Mouse (Mus musculus) CH12.LX (cell line): ENCODE results near the gene Cep104. TPM values are rescaled to one million over a fixed set of nuclear protein-coding genes. Genes with fewer than 3 reads are reported as not detected.

Experiments
- DNase-seq: peaks from one replicate; pipeline ENCODE4 v3.0.0-alpha.2; 2013; ENCODE audit errors: extremely low read depth
- H3K27ac ChIP-seq: 2 replicates; pipeline ENCODE4 v1.5.1; 2012; ENCODE audit warnings: low read depth, mild to moderate bottlenecking, control low read depth, moderate library complexity; ENCODE audit not compliant: insufficient read depth
- H3K27me3 ChIP-seq: replicated peaks from 2 replicates; pipeline ENCODE3; 2012; ENCODE audit warnings: inconsistent platforms
- H3K36me3 ChIP-seq, 2 experiments: replicated peaks in 1 of 2; 2 replicates each; pipeline versions ENCODE3 to v1.6.1; 2012; ENCODE audit warnings: inconsistent platforms in 1 of 2, low read length in 1 of 2, mild to moderate bottlenecking in 1 of 2, mixed read lengths in 1 of 2, moderate library complexity in 1 of 2; ENCODE audit not compliant: control insufficient read depth in 1 of 2, insufficient read depth in 1 of 2
- H3K4me1 ChIP-seq, 2 experiments: 2 replicates each; pipeline ENCODE4 v1.6.1; 2012; ENCODE audit warnings: inconsistent platforms in 1 of 2, moderate library complexity in 1 of 2; ENCODE audit not compliant: insufficient read depth in 2 of 2, control insufficient read depth in 1 of 2
- H3K4me2 ChIP-seq: 2 replicates; pipeline ENCODE4 v1.6.1; 2012; ENCODE audit warnings: low read depth, mild to moderate bottlenecking, control low read depth; ENCODE audit not compliant: poor library complexity, insufficient read depth, severe bottlenecking
- H3K4me3 ChIP-seq, 3 experiments: fragments of 150-350 bp in 1 of 3; sonication (generic) in 1 of 3; replicated peaks in 1 of 3; 2 replicates each; pipeline versions ENCODE3 to v1.5.1; 2011 to 2012; ENCODE audit warnings: low read depth in 2 of 3, low read length in 2 of 3, mild to moderate bottlenecking in 2 of 3, moderate library complexity in 2 of 3, control low read depth in 1 of 3, improper control_type of control experiment in 1 of 3, inconsistent platforms in 1 of 3, mixed read lengths in 1 of 3; ENCODE audit not compliant: poor library complexity in 1 of 3
- H3K79me2 ChIP-seq: replicated peaks from 2 replicates; pipeline ENCODE4 v1.6.1; 2012; ENCODE audit warnings: mild to moderate bottlenecking, moderate library complexity; ENCODE audit not compliant: control insufficient read depth, poor library complexity, insufficient read depth, severe bottlenecking; ENCODE audit errors: extremely low read depth
- H3K9ac ChIP-seq: 2 replicates; pipeline ENCODE4 v1.6.1; 2012; ENCODE audit warnings: low read depth, mild to moderate bottlenecking, control low read depth, moderate library complexity; ENCODE audit not compliant: insufficient read depth
- H3K9me3 ChIP-seq: replicated peaks from 2 replicates; pipeline ENCODE3; 2012; ENCODE audit warnings: low read length, inconsistent platforms, mixed read lengths
- BHLHE40 ChIP-seq: IDR thresholded peaks from 2 replicates; pipeline ENCODE4 v1.6.1; 2011; ENCODE audit warnings: mild to moderate bottlenecking, low read depth, low read length, improper control_type of control experiment
- ELF1 ChIP-seq: IDR thresholded peaks from 2 replicates; pipeline ENCODE4 v1.6.1; 2014; ENCODE audit warnings: low read depth, mild to moderate bottlenecking, inconsistent platforms, low read length, improper control_type of control experiment
- EP300 ChIP-seq: IDR thresholded peaks from 2 replicates; pipeline ENCODE4 v1.6.1; 2011; ENCODE audit warnings: low read length, improper control_type of control experiment
- ETS1 ChIP-seq: conservative IDR thresholded peaks from 2 replicates; pipeline ENCODE4 v1.6.1; 2012; ENCODE audit warnings: low read depth, mild to moderate bottlenecking, inconsistent platforms, low read length, improper control_type of control experiment, moderate library complexity
- HCFC1 ChIP-seq: IDR thresholded peaks from 2 replicates; pipeline ENCODE4 v1.6.1; 2012; ENCODE audit warnings: low read depth, mild to moderate bottlenecking, inconsistent platforms, low read length, improper control_type of control experiment
- JUN ChIP-seq: IDR thresholded peaks from 2 replicates; pipeline ENCODE4 v1.6.1; 2011; ENCODE audit warnings: low read depth, mild to moderate bottlenecking, low read length, improper control_type of control experiment, moderate library complexity; ENCODE audit not compliant: insufficient read depth
- JUND ChIP-seq: conservative IDR thresholded peaks from 2 replicates; pipeline ENCODE4 v1.6.1; 2011; ENCODE audit warnings: low read depth, low read length, improper control_type of control experiment
- KAT2A ChIP-seq: IDR thresholded peaks from 2 replicates; pipeline ENCODE4 v1.6.1; 2012; ENCODE audit warnings: low read length, improper control_type of control experiment, inconsistent platforms; ENCODE audit not compliant: insufficient replicate concordance
- MAX ChIP-seq: IDR thresholded peaks from 2 replicates; pipeline ENCODE4 v1.6.1; 2011; ENCODE audit warnings: low read length, improper control_type of control experiment
- MEF2A ChIP-seq: IDR thresholded peaks from 2 replicates; pipeline ENCODE4 v1.6.1; 2014; ENCODE audit warnings: low read depth, mild to moderate bottlenecking, inconsistent platforms, low read length, improper control_type of control experiment, borderline replicate concordance
- PAX5 ChIP-seq: IDR thresholded peaks from 2 replicates; pipeline ENCODE4 v1.6.1; 2012; ENCODE audit warnings: low read length, inconsistent platforms, mixed read lengths
- RAD21 ChIP-seq: IDR thresholded peaks from 2 replicates; pipeline ENCODE4 v1.6.1; 2011; ENCODE audit warnings: low read depth, mild to moderate bottlenecking, low read length, improper control_type of control experiment, moderate library complexity
- SIN3A ChIP-seq: IDR thresholded peaks from 2 replicates; pipeline ENCODE4 v1.6.1; 2012; ENCODE audit warnings: low read length, improper control_type of control experiment, inconsistent platforms
- SMC3 ChIP-seq: IDR thresholded peaks from 2 replicates; pipeline ENCODE4 v1.6.1; 2011; ENCODE audit warnings: low read depth, low read length, improper control_type of control experiment
- TBP ChIP-seq: conservative IDR thresholded peaks from 2 replicates; pipeline ENCODE4 v1.6.1; 2011; ENCODE audit warnings: low read depth, low read length, improper control_type of control experiment
- USF1 ChIP-seq: IDR thresholded peaks from 2 replicates; pipeline ENCODE4 v1.6.1; 2014; ENCODE audit warnings: low read depth, mild to moderate bottlenecking, inconsistent platforms, low read length, improper control_type of control experiment
- USF2 ChIP-seq: conservative IDR thresholded peaks from 2 replicates; pipeline ENCODE4 v1.6.1; 2011; ENCODE audit warnings: low read depth, low read length, improper control_type of control experiment
- ZMIZ1 ChIP-seq: IDR thresholded peaks from 2 replicates; pipeline ENCODE4 v1.6.1; 2012; ENCODE audit warnings: low read depth, mild to moderate bottlenecking, inconsistent platforms, low read length, improper control_type of control experiment
- ZNF384 ChIP-seq: IDR thresholded peaks from 2 replicates; pipeline ENCODE4 v1.6.1; 2012; ENCODE audit warnings: low read depth, low read length, improper control_type of control experiment, inconsistent platforms
- dilution Hi-C: fragments of 300-500 bp; cut with MboI; formaldehyde crosslinking; loops from 2 replicates; pipeline ENCODE4 v1.14.3; 2020; ENCODE audit warnings: low sequenced_read_pairs; ENCODE audit not compliant: extremely low pct_unique_long_range_greater_than_20kb, extremely low pct_ligation_motif_present
- in situ Hi-C: fragments of 300-500 bp; cut with MboI; formaldehyde crosslinking; loops from 3 replicates; pipeline ENCODE4 v1.14.3; 2019; ENCODE audit warnings: low sequenced_read_pairs, low pct_ligation_motif_present, low pct_unique_long_range_greater_than_20kb, mixed read lengths
- polyA plus RNA-seq: library from polyadenylated mRNA; unstranded; fragments of >175 nt; gene quantifications from 2 replicates; pipeline ENCODE4 v1.2.1, GENCODE M21; 2012; ENCODE audit warnings: low read depth; ENCODE audit not compliant: insufficient read length
- total RNA-seq, 2 experiments: library from RNA; depleted of rRNA; stranded (reverse); fragments of 300-350 nt in 1 of 2; fragments of >200 nt in 1 of 2; gene quantifications; 2 replicates each; pipeline ENCODE4 v1.2.3; 2012 to 2014

The Cep104 gene
- total and polyA plus RNA-seq, 3 experiments = 4.6 to 10.9 (median 7.0) TPM

- DNase-seq = no peak
- Histone ChIP-seq H3K9me3 (no peaks in the 10 kb centered on the region), H3K4me2 (no peak overlapping the region), H3K9ac (no peak overlapping the region), H3K27me3 (peaks cover 26% of the 10 kb centered on the region), H3K4me1 (peaks cover 6 to 10% of the 10 kb centered on the region in 2 experiments; a peak in 2 of 4 replicates), H3K36me3 (peaks cover 9 to 16% of the 10 kb centered on the region in 2 experiments), H3K79me2 (no peaks in the 10 kb centered on the region), H3K4me3 (no peak overlapping the region), H3K27ac (no peak overlapping the region)
- in situ Hi-C loops (loop anchor here (25.0 kb wide), 1 partner anchor 786 kb away; no protein-coding TSS in a partner anchor), dilution Hi-C loops (no loop called here)
- no peak for TF ChIP-seq ELF1
Observed at GRCm38 (mm10) chr4:154026441-154026761, 51.4 kb downstream of the Cep104 start.

- TF ChIP-seq MEF2A (no peak), TBP (no peak), KAT2A (no peak), ZNF384 (no peak), USF1 (no peak), EP300 (no peak), SIN3A (no peak), SMC3 (no peak), MAX (no peak), ETS1 (no peak), USF2 (no peak), JUN (no peak), RAD21 (no peak), JUND (no peak), PAX5 (no peak), ZMIZ1 (no peak), BHLHE40 (no peak), HCFC1 (no peak)
- Histone ChIP-seq H3K79me2 (no peaks in the 10 kb centered on the region), H3K4me3 (no peak overlapping the region), H3K27ac (no peak overlapping the region), H3K9ac (no peak overlapping the region), H3K36me3 (no peaks in the 10 kb centered on the region), H3K4me1 (peaks cover 6 to 10% of the 10 kb centered on the region in 2 experiments; a peak in 2 of 4 replicates), H3K27me3 (peaks cover 34% of the 10 kb centered on the region), H3K4me2 (no peak overlapping the region), H3K9me3 (no peaks in the 10 kb centered on the region)
- in situ Hi-C loops = loop anchor here (25.0 kb wide), 1 partner anchor 784 kb away; no protein-coding TSS in a partner anchor
- dilution Hi-C loops = no loop called here
- DNase-seq = no peak
Observed at GRCm38 (mm10) chr4:154028066-154028465, 53.1 kb downstream of the Cep104 start.
